Mouse (Mus musculus): ENCODE data around the gene Nfic.

Gene Nfic

DNA sequence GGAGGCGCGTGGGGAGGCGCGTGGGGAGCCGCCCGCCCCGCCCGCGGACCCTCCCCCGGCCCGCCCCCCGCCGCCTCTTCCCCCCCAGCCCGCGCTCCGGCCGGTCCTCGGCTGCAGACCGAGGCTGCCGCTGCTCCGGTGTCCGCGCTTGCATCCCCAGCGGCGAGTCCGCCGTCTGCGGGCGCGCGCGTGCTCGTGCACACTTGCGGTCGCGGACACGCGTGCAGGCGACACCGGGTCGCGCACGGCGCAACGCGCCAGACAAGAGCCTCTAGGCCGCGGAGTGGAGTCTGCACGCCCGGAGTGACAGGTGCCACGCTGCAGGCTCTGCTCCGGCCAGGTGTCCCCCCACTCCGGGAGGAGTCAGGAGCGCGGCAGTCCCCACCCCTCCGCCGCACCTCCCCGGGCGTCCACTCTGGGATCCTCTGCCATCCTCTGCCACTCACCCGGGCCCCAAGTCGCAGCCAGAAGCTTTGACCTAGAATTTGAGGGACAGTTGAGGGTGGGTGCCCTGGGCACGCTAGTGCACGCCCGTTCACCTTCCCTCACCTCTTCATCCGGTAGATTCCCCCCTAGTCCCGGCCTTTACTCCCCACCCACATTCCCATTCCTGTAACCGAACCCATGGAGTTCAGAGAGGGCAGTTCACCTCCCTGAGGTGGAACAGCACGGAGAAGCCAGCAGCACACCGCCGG is 24.5 kb downstream of the Nfic start:
- peak in 1 of 2 experiments; percentile 77 for DNase-seq (ENCODE audit: low spot score in 2 of 2)

DNA sequence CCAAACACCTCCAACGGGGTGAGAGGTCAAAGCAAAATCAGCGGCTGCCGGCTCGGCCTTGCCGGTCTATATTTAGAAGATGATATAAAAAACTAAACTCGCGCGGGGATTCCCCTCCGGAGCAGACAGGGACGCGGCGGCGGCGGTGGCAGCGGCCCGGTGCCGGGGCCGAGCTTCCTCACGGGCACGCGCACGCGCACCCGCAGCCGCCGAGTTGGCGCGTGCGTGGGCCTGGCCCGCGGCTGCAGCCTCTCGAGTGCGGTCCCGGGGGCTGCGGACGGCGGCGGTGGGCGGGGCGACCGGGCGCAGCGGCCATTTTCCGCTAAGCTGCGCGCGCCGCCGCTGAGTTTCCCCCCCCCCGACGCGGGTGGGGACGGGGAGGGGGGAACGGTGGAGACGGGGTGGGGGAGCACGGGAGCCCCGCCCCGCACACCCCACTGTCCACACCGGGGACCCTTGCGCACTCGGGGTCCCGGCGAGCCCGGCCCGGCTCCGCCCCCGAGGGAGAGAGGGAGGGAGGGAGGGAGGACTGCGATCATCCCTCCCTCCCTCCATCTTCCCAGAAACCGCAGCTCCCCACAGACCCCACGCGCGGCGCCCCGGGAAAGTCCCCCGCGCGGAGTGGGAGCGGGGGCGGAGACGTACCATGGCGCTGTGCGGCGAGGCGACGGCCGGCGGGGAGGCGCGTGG is 25.1 kb downstream of the Nfic start:
- peak; percentile 71 to 80 for DNase-seq (ENCODE audit: low spot score in 2 of 2)

DNA sequence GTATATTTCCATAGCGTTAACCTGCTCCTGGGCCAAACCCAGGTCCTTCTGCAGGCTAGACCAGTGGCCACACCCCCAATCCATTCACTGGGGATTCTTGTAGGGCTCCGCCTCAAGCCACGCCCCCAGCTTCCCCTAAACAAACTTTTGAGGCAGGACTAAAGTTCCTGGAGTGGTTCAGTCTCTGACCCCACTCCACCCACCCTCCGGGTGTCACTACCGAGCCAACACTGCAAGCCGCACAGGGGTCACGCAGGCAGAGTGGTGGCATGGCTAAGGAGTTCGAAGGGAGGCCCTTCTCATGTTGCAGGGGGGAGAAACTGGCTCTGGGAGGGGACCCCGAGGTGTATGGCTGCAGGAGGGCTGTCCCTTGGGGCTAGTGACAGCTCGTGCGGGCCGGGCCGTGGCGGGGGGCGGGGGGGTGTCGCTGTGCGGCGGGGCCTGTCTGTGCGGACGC is 25.8 kb downstream of the Nfic start:
- peak in 1 of 2 experiments; percentile 72 for DNase-seq (ENCODE audit: low spot score in 2 of 2)

DNA sequence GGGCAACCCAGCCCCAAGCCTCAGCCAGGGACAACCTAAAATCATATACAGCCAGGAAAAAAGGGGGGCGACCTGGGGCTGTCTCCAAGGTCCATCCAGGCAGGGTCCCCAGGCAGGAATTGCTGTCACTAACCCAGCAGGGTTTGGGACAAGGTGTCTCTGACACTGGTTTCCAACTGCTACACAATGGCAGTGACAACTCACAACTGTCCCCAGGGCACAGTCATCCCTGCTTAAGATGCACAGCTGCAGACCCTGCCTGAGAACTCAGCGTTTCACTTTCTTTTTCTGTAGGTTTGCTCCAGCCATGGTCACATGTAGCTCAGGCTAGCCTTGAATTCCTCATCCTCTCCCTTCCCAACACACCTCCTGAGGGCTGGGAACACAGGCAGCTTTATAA is 26.3 kb downstream of the Nfic start:
- DNase-seq (ENCODE audit: low spot score in 2 of 2) = no peak

DNA sequence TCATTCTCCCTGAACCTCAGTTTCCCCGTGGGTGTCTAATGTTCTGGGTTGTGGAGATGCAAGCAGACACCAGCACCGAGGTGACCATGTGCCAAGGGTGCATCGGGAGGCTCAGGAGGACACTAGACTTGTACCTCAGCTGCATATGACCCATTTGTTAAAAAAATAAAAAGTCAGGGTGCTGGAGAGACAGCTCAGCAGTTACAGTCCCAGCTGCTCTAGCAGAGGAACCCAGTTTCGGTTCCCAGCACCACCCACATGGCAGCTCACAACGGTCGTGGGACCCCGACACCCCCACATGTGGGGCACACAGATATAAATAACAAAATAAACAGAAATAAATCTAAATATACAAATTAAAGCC is 26.9 kb downstream of the Nfic start:
- DNase-seq (ENCODE audit: low spot score in 2 of 2) = no peak

DNA sequence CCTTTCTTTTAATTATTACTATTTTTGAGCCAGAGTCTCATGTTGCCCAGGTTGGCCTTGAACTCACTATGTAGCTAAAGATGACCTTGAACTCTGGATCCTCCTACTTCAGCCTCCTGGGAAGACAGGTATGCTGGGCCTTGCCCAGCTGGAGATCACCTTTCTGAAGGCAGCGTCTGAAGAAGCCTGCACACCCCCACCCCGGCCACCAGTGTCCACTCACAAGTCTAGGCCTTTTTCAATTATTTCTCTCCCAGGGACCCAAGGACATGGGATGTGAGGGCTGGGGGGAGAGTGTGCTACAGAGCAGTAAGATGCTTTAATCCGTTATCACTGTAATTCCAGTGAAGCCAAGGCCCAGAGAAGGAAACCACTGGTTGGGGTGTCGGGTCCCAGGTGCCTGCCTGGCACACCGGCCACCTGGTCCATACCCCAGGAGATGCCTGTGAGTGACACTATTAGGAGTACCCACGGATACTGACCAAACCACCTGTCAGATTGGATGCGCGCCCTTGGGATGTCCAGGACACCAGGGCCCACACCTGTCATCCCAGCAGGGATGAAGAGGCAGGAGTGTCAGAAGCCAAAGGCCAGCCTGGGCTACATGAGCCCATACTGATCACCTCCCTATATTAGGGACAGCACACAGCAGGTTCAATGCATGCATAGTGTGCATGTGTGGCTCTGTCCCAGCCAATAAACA is 27.5 kb downstream of the Nfic start:
- no peak for DNase-seq (ENCODE audit: low spot score in 2 of 2)

DNA sequence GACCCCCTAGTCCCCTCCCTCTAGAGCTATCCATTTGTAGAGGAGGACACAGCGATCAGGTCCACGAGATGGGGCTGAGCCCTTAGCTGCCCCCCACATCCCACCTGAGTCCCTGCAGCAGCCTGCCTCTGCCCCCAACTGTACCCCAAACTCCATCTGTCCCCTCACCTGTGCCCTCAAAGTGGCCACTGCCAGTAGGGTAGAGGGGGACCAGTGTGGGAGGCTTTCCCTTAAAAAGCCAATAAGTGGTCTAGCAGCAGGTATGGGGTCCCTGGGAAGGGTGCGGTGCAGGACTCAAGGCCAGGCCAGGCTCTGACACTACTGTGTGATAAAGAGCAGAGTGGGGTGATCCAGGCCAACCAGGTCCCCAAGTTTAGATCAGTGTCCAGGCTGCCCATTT is 28.1 kb downstream of the Nfic start:
- no peak for DNase-seq (ENCODE audit: low spot score in 2 of 2)

DNA sequence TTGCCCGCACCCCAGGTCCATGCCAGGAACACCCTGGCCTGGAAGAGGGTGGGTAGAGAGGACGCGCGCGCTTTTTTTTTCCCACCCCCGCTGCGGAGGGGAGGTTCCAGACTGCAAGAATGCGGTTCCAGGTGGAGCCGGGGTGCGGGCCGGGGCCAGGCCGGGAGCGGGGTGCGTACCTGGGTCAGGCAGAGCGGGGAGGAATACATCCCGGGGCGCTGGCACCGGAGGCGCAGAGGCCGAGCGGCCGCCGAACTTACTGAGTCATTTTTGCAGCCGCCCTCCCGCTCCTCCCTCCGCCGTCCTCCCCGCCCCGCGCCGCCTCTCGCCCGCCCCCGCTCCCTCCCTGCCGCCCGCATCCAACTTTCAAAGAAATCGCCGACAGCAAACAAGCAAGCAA is 28.5 kb downstream of the Nfic start:
- peak in 1 of 2 experiments; percentile 65 for DNase-seq (ENCODE audit: low spot score in 2 of 2)

DNA sequence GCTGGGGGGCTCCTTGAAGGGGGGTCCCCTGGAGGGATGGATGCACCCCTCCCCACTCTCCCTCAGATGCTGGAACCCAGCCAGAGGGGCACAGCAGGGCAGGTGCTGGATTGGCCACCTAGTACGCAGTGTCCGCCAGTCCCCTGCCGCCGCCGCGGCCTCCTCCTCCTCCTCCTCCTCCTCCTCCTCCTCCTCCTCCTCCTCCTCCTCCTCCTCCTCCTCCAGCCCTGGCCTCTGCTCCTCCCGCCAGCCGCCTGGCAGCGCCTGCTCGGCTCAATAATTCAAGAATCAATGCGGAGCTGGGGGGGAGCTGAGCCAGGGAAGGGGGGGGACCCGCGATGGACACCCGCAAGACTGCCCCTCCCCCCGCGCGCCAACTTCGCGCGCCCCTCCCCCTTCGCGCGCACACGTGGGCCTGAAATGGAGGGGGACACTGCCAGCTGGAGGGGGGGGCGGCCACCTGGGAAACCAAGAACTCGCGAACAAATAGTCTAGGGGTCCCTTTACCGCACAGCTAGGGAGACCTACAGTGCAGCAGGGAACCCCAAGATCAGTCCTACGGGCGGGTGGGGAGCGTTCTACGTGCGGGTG is 29.3 kb downstream of the Nfic start:
- DNase-seq (ENCODE audit: low spot score in 2 of 2) = no peak

DNA sequence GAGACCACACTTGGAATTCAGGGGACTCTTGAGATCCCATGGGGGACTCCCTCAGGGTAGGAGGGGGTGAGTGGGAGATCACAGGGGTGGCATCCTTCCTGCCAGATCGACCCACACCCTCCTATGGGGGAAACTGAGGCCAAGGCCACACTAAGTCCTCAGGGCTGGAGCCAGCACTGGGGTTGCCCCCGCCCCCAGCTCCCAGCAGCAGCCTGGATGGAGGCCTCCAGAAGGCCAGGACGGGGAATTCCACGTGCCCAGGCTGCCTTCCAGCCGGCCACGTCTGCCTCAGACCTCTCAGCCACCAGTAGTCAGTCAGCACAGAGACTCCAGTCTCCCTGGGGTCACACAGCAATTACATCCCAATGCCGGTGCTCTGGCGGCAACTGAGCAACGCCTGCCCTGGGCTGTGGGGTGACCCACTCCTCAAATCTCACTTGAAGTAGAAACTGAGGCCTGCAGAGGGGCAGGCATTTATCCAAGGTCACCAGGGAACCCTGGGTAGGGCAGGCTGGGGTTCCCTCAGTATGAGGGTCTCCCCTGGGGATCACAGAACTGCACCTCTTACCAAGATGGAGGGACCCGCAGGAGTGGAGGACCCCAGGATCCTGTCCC is 30.1 kb downstream of the Nfic start:
- no peak for DNase-seq (ENCODE audit: low spot score in 2 of 2)

DNA sequence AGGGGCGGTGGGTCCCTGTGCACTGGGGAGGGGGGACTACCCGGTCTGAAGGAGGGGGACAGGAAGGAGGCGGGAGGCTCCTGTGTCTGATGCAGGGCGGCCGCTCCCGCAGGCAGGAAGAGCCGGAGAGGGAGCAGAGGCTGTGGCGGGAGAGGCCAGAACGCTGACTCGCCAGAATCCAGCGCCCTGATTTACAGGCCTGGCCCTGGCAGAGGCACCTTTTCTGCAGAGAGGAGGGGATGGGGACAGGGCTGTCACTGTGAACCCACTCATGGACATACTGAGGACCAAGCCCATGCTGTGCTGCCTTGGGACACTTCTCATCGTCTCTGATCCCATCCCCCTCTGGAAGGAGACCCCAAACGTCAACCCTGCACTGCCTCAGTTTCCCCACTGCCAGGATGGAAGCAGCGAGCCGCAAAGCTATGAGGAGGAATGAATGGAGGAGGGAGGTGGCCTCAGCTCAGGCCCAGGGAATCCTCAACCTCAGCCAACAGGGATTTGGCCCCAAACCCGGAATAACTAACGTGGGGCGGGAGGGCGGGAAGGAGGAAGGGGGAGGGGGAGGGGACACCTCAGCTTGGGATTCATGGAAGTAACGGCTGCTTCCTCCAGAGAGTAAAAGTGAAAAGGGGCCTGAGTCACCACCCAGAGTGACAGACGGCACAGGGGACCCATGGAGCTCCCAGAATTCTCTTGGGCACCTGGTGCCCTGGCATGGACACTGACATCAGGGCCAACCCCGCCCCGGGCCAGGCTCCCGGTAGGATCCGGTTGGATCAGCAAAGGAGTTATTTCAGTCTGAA is 31.0 kb downstream of the Nfic start:
- no peak for DNase-seq (ENCODE audit: low spot score in 2 of 2)

DNA sequence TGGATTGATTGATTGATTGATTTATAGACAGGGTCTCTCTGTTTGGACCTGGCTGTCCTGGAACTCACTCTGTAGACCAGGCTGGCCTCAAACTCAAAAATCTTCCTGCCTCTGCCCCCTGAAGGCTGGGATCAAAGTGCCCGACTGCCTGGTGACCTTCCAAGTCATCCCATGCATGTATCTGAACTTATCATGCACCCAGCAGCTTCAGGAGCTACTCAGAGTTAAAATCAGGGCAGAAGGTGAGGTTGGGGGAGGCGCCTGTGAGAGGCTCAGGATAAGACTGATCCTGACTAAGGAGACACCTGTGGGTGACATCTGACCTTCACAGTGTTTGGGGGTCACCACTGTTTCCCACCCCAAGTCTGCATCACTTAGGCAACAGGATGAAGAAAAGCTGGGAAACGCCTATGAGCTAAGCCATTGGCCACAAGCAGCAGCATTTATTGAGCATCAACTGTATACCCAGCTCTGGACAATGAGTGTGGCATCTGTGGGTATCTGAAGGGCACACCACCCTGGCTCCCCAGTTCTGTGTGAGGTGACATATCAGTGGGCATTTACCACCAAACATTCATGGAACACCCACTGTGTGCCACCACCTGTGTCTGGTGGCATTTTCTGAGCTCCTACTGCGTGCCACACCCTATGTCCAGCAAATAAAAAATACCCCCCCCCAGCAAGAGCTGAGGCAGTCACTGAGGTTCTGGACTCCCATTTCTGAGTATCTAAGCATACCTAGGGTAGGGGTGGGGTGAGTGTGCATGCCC is 31.8 kb downstream of the Nfic start:
- no peak for DNase-seq (ENCODE audit: low spot score in 2 of 2)

DNA sequence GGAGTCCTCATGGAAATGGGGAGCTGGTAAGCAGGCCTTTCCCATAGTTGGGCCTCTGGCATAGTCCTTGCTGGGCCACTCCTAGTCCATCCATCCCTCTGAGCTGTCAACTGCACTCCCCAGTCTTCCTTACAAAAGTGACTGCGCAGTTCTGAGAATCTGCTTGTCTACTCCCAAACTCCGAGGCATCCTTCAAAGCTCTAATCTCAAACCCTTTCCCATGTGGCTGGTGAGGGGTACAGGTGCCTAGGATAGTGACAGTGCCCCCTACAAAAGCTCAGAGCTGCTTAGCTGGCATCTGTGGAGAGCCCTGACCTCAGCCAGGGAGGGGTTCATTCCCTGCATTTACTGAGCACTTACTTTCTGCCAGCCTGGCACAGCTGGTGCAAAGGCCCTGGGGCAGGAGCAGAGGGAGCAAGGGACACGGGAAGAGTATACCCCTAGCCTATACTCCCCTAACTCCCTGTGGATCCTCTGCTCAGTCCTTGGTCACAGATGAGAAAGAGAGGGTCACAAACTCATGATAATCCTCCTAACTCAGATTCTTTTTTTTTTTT is 32.7 kb downstream of the Nfic start:
- no peak for DNase-seq (ENCODE audit: low spot score in 2 of 2)

DNA sequence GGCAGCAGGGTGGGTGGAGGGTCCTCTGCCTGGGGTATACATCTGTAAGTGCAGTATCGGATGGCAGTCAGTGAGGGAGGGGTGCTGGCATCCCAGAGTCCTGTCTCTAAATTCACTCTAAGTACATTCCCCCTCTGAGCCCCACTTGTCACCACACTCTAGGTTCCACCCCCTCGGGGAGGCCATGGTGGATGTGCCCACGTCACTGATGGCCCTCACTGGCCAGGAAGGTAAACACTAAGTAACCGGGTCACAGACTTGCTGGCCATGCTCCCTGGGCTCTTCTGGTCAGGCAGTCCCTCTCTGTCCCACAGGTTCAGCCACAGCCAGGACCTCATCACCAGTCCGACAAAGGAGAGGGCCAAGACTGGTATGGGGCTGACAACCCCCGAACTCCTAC is 33.2 kb downstream of the Nfic start:
- no peak for DNase-seq (ENCODE audit: low spot score in 2 of 2)

DNA sequence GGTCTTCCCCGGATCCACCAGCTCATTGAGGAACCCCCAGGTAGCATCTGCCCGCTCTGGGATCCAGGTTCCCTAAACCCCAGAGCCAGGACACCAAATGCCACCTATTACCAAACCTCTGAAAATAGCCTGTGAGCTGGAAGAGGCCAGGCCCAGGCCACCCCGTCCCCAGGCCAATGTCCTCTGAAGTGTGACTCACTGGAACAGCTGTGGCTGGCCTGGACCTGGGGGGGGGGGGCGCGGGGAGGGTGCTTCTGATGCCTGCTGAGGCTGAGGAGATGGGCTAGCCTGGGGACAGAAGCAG is 33.7 kb downstream of the Nfic start:
- DNase-seq (ENCODE audit: low spot score in 2 of 2) = no peak

DNA sequence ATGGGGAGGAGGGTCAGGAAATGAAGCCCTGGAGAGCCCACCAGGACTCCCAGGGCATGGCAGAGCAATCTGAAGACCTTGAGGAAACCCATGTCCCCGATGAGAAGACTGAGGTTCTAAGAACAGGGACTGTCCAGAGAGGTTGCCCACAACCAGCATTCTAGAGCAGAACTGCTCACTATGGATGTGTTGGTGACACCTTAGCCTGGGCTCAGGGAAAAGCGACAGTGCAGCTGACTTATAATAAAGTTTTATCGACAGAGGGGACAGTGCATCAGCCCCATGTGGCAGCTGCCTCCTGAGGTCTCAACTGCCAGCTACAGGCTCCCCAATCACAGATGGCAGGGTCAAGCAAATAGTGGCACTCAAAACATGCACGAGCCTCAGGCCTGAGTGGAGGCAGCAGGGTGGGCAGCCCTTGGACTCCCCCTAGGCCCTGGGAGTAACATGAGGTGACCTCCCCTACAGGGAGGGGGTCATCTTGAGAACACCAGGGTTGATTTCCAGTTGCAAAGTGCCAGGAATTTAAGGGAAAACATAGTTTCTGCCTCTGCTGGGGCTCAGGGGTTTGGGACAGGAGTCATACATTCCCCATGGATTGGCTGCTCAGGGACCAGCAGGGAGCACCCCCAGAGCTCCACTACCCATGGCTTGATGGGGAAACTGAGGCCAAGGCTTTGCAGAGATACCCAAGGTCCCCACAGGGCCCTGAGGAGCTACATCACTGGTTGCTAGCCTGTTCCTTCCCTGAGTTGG is 34.2 kb downstream of the Nfic start:
- DNase-seq (ENCODE audit: low spot score in 2 of 2) = no peak

DNA sequence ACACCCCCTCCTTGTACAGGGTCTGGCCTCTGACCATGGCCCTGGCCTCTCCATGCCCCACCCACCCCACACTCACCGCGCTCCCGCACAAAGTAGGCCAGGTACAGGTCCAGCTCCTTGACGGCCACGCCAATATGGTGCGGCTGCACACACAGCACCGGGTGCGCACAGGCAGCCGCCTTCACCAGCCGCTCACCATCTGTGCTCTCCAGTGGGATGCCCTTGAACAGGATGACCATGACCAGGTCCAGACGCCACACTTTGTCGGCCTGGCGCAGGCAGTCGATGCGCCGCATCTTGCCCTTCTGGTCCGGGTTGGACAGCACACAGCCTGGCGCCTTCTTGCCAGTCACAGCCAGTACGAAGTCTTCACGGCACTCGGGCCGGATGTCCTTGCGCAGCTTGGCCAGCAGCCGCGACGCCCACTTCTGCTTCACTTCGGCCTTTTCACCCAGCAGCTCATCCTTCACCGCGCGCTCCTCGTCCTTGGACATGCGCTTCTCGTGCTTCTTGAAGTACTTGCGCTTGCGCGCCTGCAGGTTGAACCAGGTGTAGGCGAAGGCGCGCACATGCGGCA is 35.2 kb downstream of the Nfic start:
- no peak for DNase-seq (ENCODE audit: low spot score in 2 of 2)

DNA sequence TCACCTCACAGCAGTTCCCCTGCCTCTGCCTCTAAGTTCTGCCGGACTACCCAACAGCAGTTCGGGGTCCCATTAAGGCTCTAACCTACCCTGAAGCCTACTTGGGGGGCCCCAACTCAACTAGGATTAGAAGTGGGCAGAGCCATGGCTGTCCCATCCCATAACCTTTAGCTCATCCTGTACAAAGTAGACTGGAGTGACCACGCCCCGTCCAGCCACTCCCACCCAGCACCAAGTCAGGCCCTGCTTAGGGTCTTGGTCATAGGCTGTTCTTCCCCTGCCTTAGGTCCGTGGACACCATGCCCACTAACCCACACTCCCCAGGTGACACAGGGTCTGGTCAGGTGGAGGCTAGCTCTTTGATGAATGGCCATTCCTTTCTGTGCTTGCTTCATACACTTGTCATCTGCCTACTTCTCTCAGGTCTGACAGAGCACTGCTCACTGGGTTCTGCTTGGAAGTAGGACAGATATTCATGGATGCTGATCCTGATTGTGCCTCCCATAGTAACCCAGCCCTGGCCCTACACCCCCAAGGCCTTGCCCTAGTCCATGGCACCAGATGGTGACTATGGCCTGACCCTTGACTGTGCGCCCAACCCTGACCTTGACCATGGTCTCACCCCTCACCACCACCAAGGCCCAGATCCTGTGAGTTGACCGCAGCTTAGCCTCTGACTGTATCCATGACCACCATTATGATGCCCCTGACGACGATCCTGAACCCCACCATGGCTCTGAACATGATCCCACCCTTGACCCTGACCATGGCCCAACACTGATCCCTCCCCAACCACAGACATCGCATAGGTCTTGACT is 36.1 kb downstream of the Nfic start:
- DNase-seq (ENCODE audit: low spot score in 2 of 2) = no peak
